17 mouse cellular contexts compared by ENCODE assay signal in genomic region chr5:122032471-122033166, GRCm38 (mm10). TPM values are rescaled to one million over a fixed set of nuclear protein-coding genes. Genes with fewer than 3 reads are reported as not detected.
DNase-seq lines count a peak whose midpoint lies in the region; ATAC-seq lines count a peak whose summit lies in the region.
"Had no signal": no experiment of that assay in that cellular context is flagged by ENCODE, and none has a peak within 500 bp of the region (broad histone marks: within the 10 kb centered on the region; RNA-seq: fewer than 3 reads in every experiment).

No protein-coding gene starts in this region.

- 54% methylated on average over 19 of the region's 19 CpGs for WGBS in midbrain, embryonic 12.5 days
- 74% methylated on average over 19 of the region's 19 CpGs for WGBS in midbrain, embryonic 10.5 days
- 19% methylated on average over 19 of the region's 19 CpGs for WGBS in forebrain, embryonic 15.5 days
- 33% methylated on average over 19 of the region's 19 CpGs for WGBS in limb, embryonic 13.5 days

- peaks cover 9% of the 10 kb centered on the region for H3K9me3 ChIP-seq in midbrain, embryonic 12.5 days
- H3K9me3 ChIP-seq in midbrain, embryonic 10.5 days (replicated peaks) = peaks cover 16% of the 10 kb centered on the region
- no peaks in the 10 kb centered on the region for H3K9me3 ChIP-seq in forebrain, embryonic 15.5 days
- H3K9me3 ChIP-seq in limb, embryonic 13.5 days = peaks cover 12% of the 10 kb centered on the region
- H3K9me3 ChIP-seq: liver, embryonic 12.5 days had no signal

- peaks cover 21% of the 10 kb centered on the region for H3K36me3 ChIP-seq in midbrain, embryonic 12.5 days
- H3K36me3 ChIP-seq in midbrain, embryonic 10.5 days = peaks cover 31% of the 10 kb centered on the region
- H3K36me3 ChIP-seq in forebrain, embryonic 15.5 days = peaks cover 16% of the 10 kb centered on the region
- H3K36me3 ChIP-seq in limb, embryonic 13.5 days = peaks cover 8% of the 10 kb centered on the region; the same call in 1 of the 2 replicates

- H3K27ac ChIP-seq in midbrain, embryonic 12.5 days (replicated peaks) = peak overlapping the region; percentile 54; the same call in 1 of the 2 replicates
- no peak overlapping the region for H3K27ac ChIP-seq in midbrain, embryonic 10.5 days (replicated peaks)
- peak overlapping the region; percentile 11; the same call in 1 of the 2 replicates for H3K27ac ChIP-seq in forebrain, embryonic 15.5 days (replicated peaks)
- H3K27ac ChIP-seq in limb, embryonic 13.5 days = no peak overlapping the region
- H3K27ac ChIP-seq: heart, embryonic 15.5 days; liver, embryonic 12.5 days had no signal

- H3K4me2 ChIP-seq in midbrain, embryonic 12.5 days (replicated peaks) = no peak overlapping the region
- no peak overlapping the region; the same call in 1 of the 2 replicates for H3K4me2 ChIP-seq in forebrain, embryonic 15.5 days (replicated peaks)
- no peak overlapping the region for H3K4me2 ChIP-seq in limb, embryonic 13.5 days (replicated peaks)
- H3K4me2 ChIP-seq: heart, embryonic 15.5 days; liver, embryonic 12.5 days had no signal

- peaks cover 18% of the 10 kb centered on the region for H3K4me1 ChIP-seq in midbrain, embryonic 12.5 days
- peaks cover 22% of the 10 kb centered on the region for H3K4me1 ChIP-seq in midbrain, embryonic 10.5 days
- peaks cover 17% of the 10 kb centered on the region for H3K4me1 ChIP-seq in forebrain, embryonic 15.5 days
- H3K4me1 ChIP-seq in limb, embryonic 13.5 days = peaks cover 20% of the 10 kb centered on the region
- H3K4me1 ChIP-seq: liver, embryonic 12.5 days; megakaryocyte, embryonic 14.5 days had no signal

- H3K4me3 ChIP-seq in midbrain, embryonic 12.5 days = no peak overlapping the region
- no peak overlapping the region for H3K4me3 ChIP-seq in midbrain, embryonic 10.5 days
- H3K4me3 ChIP-seq in forebrain, embryonic 15.5 days = no peak overlapping the region
- no peak overlapping the region for H3K4me3 ChIP-seq in limb, embryonic 13.5 days
- H3K4me3 ChIP-seq: heart, embryonic 15.5 days; liver, embryonic 12.5 days; megakaryocyte, embryonic 14.5 days had no signal

- no peak for DNase-seq in midbrain, embryonic 10.5 days (ENCODE audit: low spot score)
- no peak for DNase-seq in right cerebral cortex, postnatal 14 days
- DNase-seq in ovary, postnatal 10 days (ENCODE audit: low spot score) = no peak
- no peak for DNase-seq in ovary, adult 18-20 months (ENCODE audit: low spot score)
- DNase-seq in urinary bladder, adult 2 months (ENCODE audit: low spot score) = no peak
- DNase-seq: adrenal gland, adult 2 months; cerebellum, adult 9-11 months; kidney, postnatal 10 days; layer of hippocampus, adult 9-11 months; right cerebral cortex, postnatal 25 days had no signal

- no peak for ATAC-seq in midbrain, embryonic 12.5 days (ENCODE audit: low FRiP score, low read depth)
- ATAC-seq in forebrain, embryonic 15.5 days (replicated peaks) = 0 out of 2 replicates have a peak, but pooled peaks have one; percentile 38
- 0 out of 2 replicates have a peak, but pooled peaks have one; percentile 15 for ATAC-seq in limb, embryonic 13.5 days (ENCODE audit: low FRiP score, low read depth)
- ATAC-seq: liver, embryonic 12.5 days; lung, postnatal 0 days had no signal

- H3K27me3 ChIP-seq in midbrain, embryonic 12.5 days = 0 out of 2 replicates have a peak, but pooled peaks cover 5% of the 10 kb centered on the region
- no peaks in the 10 kb centered on the region for H3K27me3 ChIP-seq in midbrain, embryonic 10.5 days (ENCODE audit: low read depth, poor library complexity, severe bottlenecking)
- no peaks in the 10 kb centered on the region for H3K27me3 ChIP-seq in forebrain, embryonic 15.5 days
- H3K27me3 ChIP-seq in limb, embryonic 13.5 days = peaks cover 4% of the 10 kb centered on the region; the same call in 1 of the 2 replicates
- H3K27me3 ChIP-seq: heart, embryonic 15.5 days; liver, embryonic 12.5 days had no signal

- no peak overlapping the region for H3K9ac ChIP-seq in midbrain, embryonic 12.5 days (replicated peaks)
- no peak overlapping the region for H3K9ac ChIP-seq in forebrain, embryonic 15.5 days (replicated peaks)
- H3K9ac ChIP-seq in limb, embryonic 13.5 days = no peak overlapping the region
- H3K9ac ChIP-seq: heart, embryonic 15.5 days; liver, embryonic 12.5 days had no signal

RNA-seq across cellular contexts. Expression of gene Cux2, which starts 17.3 kb away (rescaled TPM):
- 19.7 and 20.2 TPM in 2 replicates for polyA plus RNA-seq in midbrain, embryonic 12.5 days (2016; fragmentation: Nextera tagmentation; extraction: Ambion mirVana)
- polyA plus RNA-seq in midbrain, embryonic 10.5 days (2016; fragmentation: Nextera tagmentation; extraction: Ambion mirVana) = 6.4 and 10.2 TPM in 2 replicates
- 32.3 and 33.7 TPM in 2 replicates for polyA plus RNA-seq in forebrain, embryonic 15.5 days (2015; fragmentation: Nextera tagmentation; extraction: Ambion mirVana)
- polyA plus RNA-seq in limb, embryonic 13.5 days (2015; fragmentation: Nextera tagmentation; extraction: Ambion mirVana) = 3.8 and 4.1 TPM in 2 replicates
- 4.7 and 5.1 TPM in 2 replicates for polyA plus RNA-seq in urinary bladder, adult 2 months (2012; rRNA removed)

Comparison
In these comparisons a context has a peak if more than half of its experiments do, and no peak if none do; other contexts are left out.
1. H3K27ac ChIP-seq: peak in midbrain, embryonic 12.5 days (single experiment) and forebrain, embryonic 15.5 days (single experiment); none in midbrain, embryonic 10.5 days (single experiment) and limb, embryonic 13.5 days (single experiment).